Mouse (Mus musculus) liver, adult 2 months (tissue): ENCODE data around the gene Armh2.

ENCODE experiments used
- CTCF ChIP-seq: fragments of 200-500 bp; IDR thresholded peaks from 2 replicates; pipeline ENCODE4 v1.5.1; 2011; ENCODE audit warnings: low read depth, low read length, control low read depth
- POLR2A ChIP-seq: fragments of 200-500 bp; IDR thresholded peaks from 2 replicates; pipeline ENCODE4 v1.6.1; 2011; ENCODE audit warnings: low read length, control low read depth; ENCODE audit not compliant: insufficient read depth; ENCODE audit errors: extremely low read depth

DNA sequence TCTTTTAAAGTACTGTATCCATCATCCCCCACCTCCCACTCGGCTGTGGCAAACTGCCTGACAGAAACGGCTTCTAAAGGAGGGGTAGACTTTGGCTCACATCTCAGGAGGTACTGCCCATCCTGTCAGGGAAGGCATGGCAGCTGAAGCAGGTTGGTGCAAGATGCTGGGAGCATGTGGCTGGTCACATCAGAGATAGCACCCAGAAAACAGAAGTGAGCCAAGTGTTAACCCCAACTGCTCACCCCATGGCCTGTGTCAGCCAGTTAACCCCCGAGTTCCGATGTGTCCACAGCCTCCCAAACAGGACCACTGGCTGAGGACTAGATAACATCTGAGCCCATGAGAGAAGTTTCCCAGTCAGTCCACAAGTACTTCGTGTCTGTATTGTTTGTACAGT, 25.4 kb upstream of the Armh2 start:
- TF ChIP-seq CTCF (no peak), POLR2A (no peak)
